Mouse (Mus musculus) frontal cortex, adult (tissue): Measurements from ENCODE around the gene Olfr701.

Experiments used
- ATAC-seq: cut with Nextera tagmentation; 2 replicates; pipeline ENCODE4 v1.9.2; 2017; ENCODE audit warnings: mild to moderate bottlenecking, moderate library complexity, mixed read lengths; ENCODE audit not compliant: low TSS enrichment

Gene Olfr701

DNA sequence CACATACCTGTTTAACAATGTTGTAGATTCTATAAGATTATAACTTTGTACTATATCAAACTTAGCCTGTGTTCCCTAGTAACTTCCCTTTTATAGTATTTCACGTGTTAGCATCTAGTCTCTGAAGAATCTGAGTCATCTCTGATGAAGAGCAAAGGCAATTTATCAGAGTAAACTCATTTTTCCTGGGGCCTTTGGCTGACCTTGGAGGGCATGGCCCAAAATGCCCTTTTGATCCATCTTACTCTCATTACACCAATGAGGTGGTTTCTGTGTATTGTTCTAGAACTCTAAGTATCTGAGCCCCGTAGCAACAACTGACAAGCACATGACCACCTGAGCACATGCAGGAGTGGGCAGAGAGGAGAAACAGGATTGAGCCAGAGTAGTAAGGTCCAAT is at the start of gene Olfr701:
Gene Olfr701, plus strand, starts transcription at position 301 of the 400 bp plus-strand sequence.
- no peak for ATAC-seq

- peak; percentile 50; the same call in 1 of the 2 replicates for ATAC-seq
Observed at GRCm38 (mm10) chr7:106788330-106788729, 25.6 kb upstream of the Olfr701 start.

GRCm38 (mm10) chr7:106793098-106793497 is 20.8 kb upstream of the Olfr701 start, which contains the start of gene Olfr699:
Olfr699 (minus strand) TSS chr7:106793198.
- no peak for ATAC-seq

DNA sequence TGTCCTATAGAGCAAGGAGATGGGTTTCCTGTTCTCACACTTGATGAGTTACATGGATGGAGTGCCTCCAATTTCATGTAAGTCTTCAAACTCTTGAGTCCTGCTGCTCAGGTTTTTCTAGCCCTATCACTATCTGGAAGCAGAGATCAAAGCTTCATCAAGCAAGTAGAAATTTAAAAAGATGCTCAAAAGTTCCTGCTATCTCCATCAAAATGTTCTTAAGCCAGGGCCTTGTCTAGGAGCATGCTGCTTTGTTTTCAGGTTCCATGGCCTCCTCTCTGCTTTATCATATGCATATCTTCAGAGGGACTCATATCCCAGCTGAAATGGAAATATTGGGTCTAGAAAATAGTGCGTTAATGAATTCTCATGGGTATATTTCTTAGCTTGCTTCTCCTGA is 5.2 kb upstream of the Olfr701 start, which contains the start of gene Olfr700:
Gene Olfr700, minus strand, starts transcription at position 101 of the 400 bp plus-strand sequence.
- ATAC-seq, result no peak

DNA sequence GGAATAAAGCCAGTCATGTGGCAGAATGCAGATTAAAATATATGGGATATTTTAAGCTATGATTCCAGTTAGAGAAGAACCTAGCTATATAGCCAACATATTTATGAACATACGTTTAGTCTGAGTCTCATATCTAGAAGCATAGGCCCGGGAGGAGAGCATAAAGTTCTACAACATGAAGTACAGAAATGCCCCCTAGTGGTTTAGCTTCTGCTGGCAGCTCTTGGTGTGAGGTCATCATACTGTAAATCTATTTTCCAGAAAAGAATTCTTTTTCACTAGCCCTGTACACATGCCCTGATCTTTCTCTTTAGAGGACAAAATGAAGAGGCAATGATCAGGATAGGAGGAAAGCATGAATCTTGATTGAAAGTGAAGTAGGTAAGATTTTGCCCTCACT is 1.8 kb downstream of the Olfr701 start:
- no peak for ATAC-seq

- ATAC-seq, result no peak
Observed at GRCm38 (mm10) chr7:106818414-106818813, 4.5 kb downstream of the Olfr701 start.

GRCm38 (mm10) chr7:106833793-106834192 is 19.9 kb downstream of the Olfr701 start, which contains the start of gene Olfr702:
Olfr702 (minus strand) TSS chr7:106833893.
- ATAC-seq, result no peak

DNA sequence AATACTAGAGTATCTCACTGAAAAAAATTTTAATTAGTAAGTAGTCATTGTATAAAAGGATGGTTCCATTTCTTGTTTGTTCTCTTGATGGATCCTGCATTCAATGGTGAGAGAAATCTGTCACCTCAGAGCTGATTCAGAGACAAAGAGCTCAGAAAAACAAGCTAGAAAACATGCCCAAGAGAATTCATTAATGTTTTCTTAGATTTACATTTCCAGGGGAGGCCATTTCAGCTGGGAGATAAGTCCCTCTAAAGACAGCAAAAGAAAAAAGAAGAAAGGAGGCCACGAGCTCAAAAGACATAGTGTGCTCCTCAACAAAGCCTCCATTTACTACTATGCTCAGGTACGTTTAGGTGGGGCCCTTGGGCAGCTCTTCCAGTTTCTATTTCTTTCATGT is 29.1 kb downstream of the Olfr701 start, which contains the start of gene Olfr703:
Gene Olfr703, plus strand, starts transcription at position 301 of the 400 bp plus-strand sequence.
- ATAC-seq, result no peak

GRCm38 (mm10) chr7:106862885-106863284 is 49.0 kb downstream of the Olfr701 start, which contains the start of gene Olfr704:
Olfr704 (plus strand) TSS chr7:106863185.
- no peak for ATAC-seq
